Comparison of ENCODE assay signal across 14 mouse cellular contexts in genomic region chr9:47545667-47546066, GRCm38 (mm10). TPM values are rescaled to one million over a fixed set of nuclear protein-coding genes. Genes with fewer than 3 reads are reported as not detected.
DNase-seq lines count a peak whose midpoint lies in the region; ATAC-seq and TF ChIP-seq lines count a peak whose summit lies in the region.
"Had no signal": no experiment of that assay in that cellular context is flagged by ENCODE, and none has a peak within 500 bp of the region (broad histone marks: within the 10 kb centered on the region; RNA-seq: fewer than 3 reads in every experiment).

No protein-coding gene starts in this region.

- H3K27ac ChIP-seq in hindbrain, postnatal 0 days, result no peak overlapping the region
- no peak overlapping the region for H3K27ac ChIP-seq in hindbrain, embryonic 14.5 days
- no peak overlapping the region for H3K27ac ChIP-seq in embryonic facial prominence, embryonic 13.5 days
- no peak overlapping the region for H3K27ac ChIP-seq in limb, embryonic 12.5 days
- H3K27ac ChIP-seq: liver, embryonic 15.5 days had no signal

- 62% methylated on average over 12 of the region's 12 CpGs for WGBS in hindbrain, postnatal 0 days
- WGBS in hindbrain, embryonic 14.5 days, result 55% methylated on average over 12 of the region's 12 CpGs
- 9% methylated on average over 12 of the region's 12 CpGs for WGBS in embryonic facial prominence, embryonic 13.5 days
- WGBS in limb, embryonic 12.5 days, result 15% methylated on average over 12 of the region's 12 CpGs

- H3K9ac ChIP-seq in hindbrain, postnatal 0 days (replicated peaks; ENCODE audit: low read length), result no peak overlapping the region
- H3K9ac ChIP-seq in hindbrain, embryonic 14.5 days, result no peak overlapping the region
- H3K9ac ChIP-seq in embryonic facial prominence, embryonic 13.5 days, result 0 out of 2 replicates have a peak overlapping the region, but pooled peaks have one; percentile 44
- 0 out of 2 replicates have a peak overlapping the region, but pooled peaks have one; percentile 18 for H3K9ac ChIP-seq in limb, embryonic 12.5 days (replicated peaks)
- H3K9ac ChIP-seq: liver, embryonic 15.5 days had no signal

- no peak for DNase-seq in hindbrain, postnatal 0 days (ENCODE audit: low spot score)
- DNase-seq in hindbrain, embryonic 14.5 days (ENCODE audit: low spot score), result no peak
- peak; percentile 45 for DNase-seq in embryo, embryonic 10.5 days (ENCODE audit: low spot score)
- DNase-seq in cerebellum, adult 9-10 months, result no peak
- no peak for DNase-seq in cerebellum, adult 18-20 months
- DNase-seq: adrenal gland, adult 8-10 months; cerebellum, postnatal 14 days; heart, adult 18-20 months; lung, postnatal 4 days; spleen, adult 18-20 months had no signal

- no peaks in the 10 kb centered on the region for H3K9me3 ChIP-seq in hindbrain, postnatal 0 days (ENCODE audit: low read length)
- H3K9me3 ChIP-seq in hindbrain, embryonic 14.5 days (ENCODE audit: control insufficient read depth, low read length), result no peaks in the 10 kb centered on the region
- H3K9me3 ChIP-seq in embryonic facial prominence, embryonic 13.5 days, result no peaks in the 10 kb centered on the region
- H3K9me3 ChIP-seq in limb, embryonic 12.5 days, result no peaks in the 10 kb centered on the region
- H3K9me3 ChIP-seq: liver, embryonic 15.5 days had no signal

- no peak overlapping the region for H3K4me3 ChIP-seq in hindbrain, postnatal 0 days (ENCODE audit: low read length)
- H3K4me3 ChIP-seq in hindbrain, embryonic 14.5 days (replicated peaks; ENCODE audit: low read length), result no peak overlapping the region
- H3K4me3 ChIP-seq in embryonic facial prominence, embryonic 13.5 days, result peak overlapping the region; percentile 19
- peak overlapping the region; percentile 24 for H3K4me3 ChIP-seq in limb, embryonic 12.5 days (replicated peaks)
- H3K4me3 ChIP-seq: liver, embryonic 15.5 days had no signal

- peak overlapping the region; percentile 28; the same call in 1 of the 2 replicates for H3K4me2 ChIP-seq in hindbrain, postnatal 0 days (ENCODE audit: low read depth, low read length)
- no peak overlapping the region for H3K4me2 ChIP-seq in hindbrain, embryonic 14.5 days (replicated peaks)
- peak overlapping the region; percentile 52 for H3K4me2 ChIP-seq in embryonic facial prominence, embryonic 13.5 days
- H3K4me2 ChIP-seq in limb, embryonic 12.5 days, result peak overlapping the region; percentile 48
- H3K4me2 ChIP-seq: liver, embryonic 15.5 days had no signal

- H3K4me1 ChIP-seq in hindbrain, postnatal 0 days (ENCODE audit: insufficient read depth, low read length), result no peaks in the 10 kb centered on the region
- H3K4me1 ChIP-seq in hindbrain, embryonic 14.5 days (replicated peaks; ENCODE audit: control insufficient read depth, insufficient read depth, low read length), result no peaks in the 10 kb centered on the region
- peaks cover 29% of the 10 kb centered on the region for H3K4me1 ChIP-seq in embryonic facial prominence, embryonic 13.5 days
- H3K4me1 ChIP-seq in limb, embryonic 12.5 days (replicated peaks), result peaks cover 24% of the 10 kb centered on the region
- H3K4me1 ChIP-seq: liver, embryonic 15.5 days had no signal

- 0 out of 2 replicates have a peak, but pooled peaks cover 5% of the 10 kb centered on the region for H3K36me3 ChIP-seq in hindbrain, postnatal 0 days (ENCODE audit: insufficient read depth, low read length)
- H3K36me3 ChIP-seq in hindbrain, embryonic 14.5 days (replicated peaks; ENCODE audit: control insufficient read depth, insufficient read depth), result 0 out of 2 replicates have a peak, but pooled peaks cover 10% of the 10 kb centered on the region
- H3K36me3 ChIP-seq in embryonic facial prominence, embryonic 13.5 days, result peaks cover 6% of the 10 kb centered on the region; the same call in 1 of the 2 replicates
- H3K36me3 ChIP-seq in limb, embryonic 12.5 days, result no peaks in the 10 kb centered on the region
- H3K36me3 ChIP-seq: liver, embryonic 15.5 days had no signal

- H3K27me3 ChIP-seq in hindbrain, postnatal 0 days (ENCODE audit: insufficient read depth, low read length), result no peaks in the 10 kb centered on the region
- H3K27me3 ChIP-seq in hindbrain, embryonic 14.5 days (ENCODE audit: control insufficient read depth, insufficient read depth, low read length), result no peaks in the 10 kb centered on the region
- H3K27me3 ChIP-seq in embryonic facial prominence, embryonic 13.5 days, result peaks cover 17% of the 10 kb centered on the region; the same call in 1 of the 2 replicates
- H3K27me3 ChIP-seq in limb, embryonic 12.5 days, result peaks cover 23% of the 10 kb centered on the region

- no peak for ATAC-seq in hindbrain, postnatal 0 days
- ATAC-seq in hindbrain, embryonic 14.5 days (ENCODE audit: low FRiP score), result no peak
- ATAC-seq in embryonic facial prominence, embryonic 13.5 days (ENCODE audit: insufficient number of reproducible peaks, insufficient read depth, low FRiP score, low TSS enrichment, low read depth), result no peak
- no peak for ATAC-seq in limb, embryonic 12.5 days (ENCODE audit: insufficient number of reproducible peaks, insufficient read depth, low FRiP score, low TSS enrichment, low read depth)
- no peak for ATAC-seq in inflammation-experienced regulatory T-cells, adult 6 months

- TF ChIP-seq CTCF in hindbrain, postnatal 0 days (IDR thresholded peaks at IDR 0.05; ENCODE audit: low read depth), result no peak

RNA-seq across cellular contexts. Expression of gene Cadm1, which starts 15.7 kb away (rescaled TPM):
- total RNA-seq in hindbrain, postnatal 0 days (2014; rRNA removed), result 115 and 117 TPM in 2 replicates
- 187 and 203 TPM in 2 replicates for polyA plus RNA-seq in hindbrain, postnatal 0 days (2015; fragmentation: Nextera tagmentation; extraction: Ambion mirVana)
- polyA plus RNA-seq in hindbrain, embryonic 14.5 days (2014; fragmentation: Nextera tagmentation; extraction: Ambion mirVana), result 180 and 202 TPM in 2 replicates
- 53.0 and 57.8 TPM in 2 replicates for polyA plus RNA-seq in embryonic facial prominence, embryonic 13.5 days (2015; fragmentation: Nextera tagmentation; extraction: Ambion mirVana)
- 46.5 and 46.6 TPM in 2 replicates for polyA plus RNA-seq in limb, embryonic 12.5 days (2016; fragmentation: Nextera tagmentation; extraction: Ambion mirVana)
- under 1 TPM in 1 of 3 experiments, not detected in 2; 0.42 TPM for polyA plus RNA-seq in inflammation-experienced regulatory T-cells, adult 6 months (2017; shearing (Covaris generic))

Comparison
In these comparisons a context has a peak if more than half of its experiments do, and no peak if none do; other contexts are left out.
1. H3K4me3 ChIP-seq: peak in embryonic facial prominence, embryonic 13.5 days (single experiment) and limb, embryonic 12.5 days (single experiment); none in hindbrain, postnatal 0 days (single experiment) and hindbrain, embryonic 14.5 days (single experiment).
2. H3K9ac ChIP-seq: peak in embryonic facial prominence, embryonic 13.5 days (single experiment) and limb, embryonic 12.5 days (single experiment); none in hindbrain, postnatal 0 days (single experiment) and hindbrain, embryonic 14.5 days (single experiment).
3. RNA of gene Cadm1, which starts 15.7 kb away (polyA plus RNA-seq): 187 to 203 TPM in hindbrain, postnatal 0 days, 180 to 202 TPM in hindbrain, embryonic 14.5 days, 53.0 to 57.8 TPM in embryonic facial prominence, embryonic 13.5 days and 46.5 to 46.6 TPM in limb, embryonic 12.5 days; 0.42 TPM in inflammation-experienced regulatory T-cells, adult 6 months; every median in the first group is over 10 times any median in the second.